Mouse (Mus musculus) stomach, embryonic 14.5 days (tissue): ENCODE data around the gene Itih3. TPM values are rescaled to one million over a fixed set of nuclear protein-coding genes. Genes with fewer than 3 reads are reported as not detected.

ENCODE experiments used
- ATAC-seq: fragments of 200-750 bp; cut with Nextera tagmentation; 2 replicates; pipeline ENCODE4 v1.8.0; 2017; ENCODE audit warnings: low read depth, moderate TSS enrichment; ENCODE audit not compliant: insufficient number of reproducible peaks, insufficient read depth, low FRiP score
- H3K27ac ChIP-seq: fragments of 300-500 bp; sonication (generic); 2 replicates; pipeline ENCODE4 v1.5.1; 2014; ENCODE audit warnings: mild to moderate bottlenecking, low read length, moderate library complexity, mixed read lengths
- H3K27me3 ChIP-seq: fragments of 300-500 bp; sonication (generic); 2 replicates; pipeline ENCODE4 v1.6.1; 2014; ENCODE audit warnings: low read length, control low read depth, mixed read lengths; ENCODE audit not compliant: control insufficient read depth, insufficient read depth
- H3K36me3 ChIP-seq: fragments of 300-500 bp; sonication (generic); 2 replicates; pipeline ENCODE4 v1.6.1; 2014; ENCODE audit warnings: mild to moderate bottlenecking, control low read depth, low read length, moderate library complexity, mixed read lengths; ENCODE audit not compliant: control insufficient read depth, insufficient read depth
- H3K4me1 ChIP-seq: fragments of 300-500 bp; sonication (generic); 2 replicates; pipeline ENCODE4 v1.6.1; 2014; ENCODE audit warnings: low read length, control low read depth, mixed read lengths; ENCODE audit not compliant: control insufficient read depth, insufficient read depth
- H3K4me2 ChIP-seq: fragments of 300-500 bp; sonication (generic); replicated peaks from 2 replicates; pipeline ENCODE4 v1.6.1; 2014; ENCODE audit warnings: low read depth, low read length, control low read depth
- H3K4me3 ChIP-seq: fragments of 300-500 bp; sonication (generic); 2 replicates; pipeline ENCODE4 v1.5.1; 2014; ENCODE audit warnings: low read depth, low read length, control low read depth
- H3K9ac ChIP-seq: fragments of 300-500 bp; sonication (generic); replicated peaks from 2 replicates; pipeline ENCODE4 v1.6.1; 2014; ENCODE audit warnings: low read depth, mild to moderate bottlenecking, control low read depth, low read length, moderate library complexity, mixed read lengths
- H3K9me3 ChIP-seq: fragments of 300-500 bp; sonication (generic); 2 replicates; pipeline ENCODE4 v1.6.1; 2016; ENCODE audit warnings: low read depth, low read length, control low read depth; ENCODE audit not compliant: control insufficient read depth
- WGBS: fragments of 180-500 bp; shearing (Covaris S2); extraction: QIAGEN DNeasy Blood & Tissue Kit; methylation state at CpG from one replicate; pipeline ENCODE4 v1.1.7; 2014; 5-methylcytosine and 5-hydroxymethylcytosine counted together
- polyA plus RNA-seq: library from polyadenylated mRNA; unstranded; fragments of >200 nt; fragmentation: Nextera tagmentation; extraction: Ambion mirVana; gene quantifications from 2 replicates; pipeline ENCODE4 v1.2.1, GENCODE M21; 2014

The Itih3 gene
- polyA plus RNA-seq, 1 experiment from 2014 or later, result 0.36 TPM

GRCm38 (mm10) chr14:30911141-30911540 lies 12.4 kb downstream of the Itih3 start:
- WGBS, result 89% methylated on average over 8 of the region's 8 CpGs
- H3K4me3 ChIP-seq, result no peak overlapping the region
- ATAC-seq, result no peak

GRCm38 (mm10) chr14:30907814-30908265 lies 15.7 kb downstream of the Itih3 start:
- no peaks in the 10 kb centered on the region for H3K36me3 ChIP-seq
- no peak overlapping the region for H3K27ac ChIP-seq
- H3K9me3 ChIP-seq, result no peaks in the 10 kb centered on the region
- H3K4me1 ChIP-seq, result no peaks in the 10 kb centered on the region
- peak; percentile 63; the same call in 1 of the 2 replicates for ATAC-seq
- H3K9ac ChIP-seq, result no peak overlapping the region
- H3K4me3 ChIP-seq, result no peak overlapping the region
- no peak overlapping the region for H3K4me2 ChIP-seq
- WGBS, result 40% methylated on average over 3 of the region's 3 CpGs
- H3K27me3 ChIP-seq, result no peaks in the 10 kb centered on the region

More at GRCm38 (mm10) chr14:30911141-30911540, 12.4 kb downstream of the Itih3 start:
- H3K4me2 ChIP-seq, result no peak overlapping the region
- H3K9ac ChIP-seq, result no peak overlapping the region
- H3K36me3 ChIP-seq, result no peaks in the 10 kb centered on the region
- H3K27me3 ChIP-seq, result no peaks in the 10 kb centered on the region
- H3K9me3 ChIP-seq, result no peaks in the 10 kb centered on the region
- H3K27ac ChIP-seq, result no peak overlapping the region
- no peaks in the 10 kb centered on the region for H3K4me1 ChIP-seq

- no peak overlapping the region for H3K4me3 ChIP-seq
- H3K27ac ChIP-seq, result no peak overlapping the region
- no peak overlapping the region for H3K4me2 ChIP-seq
- no peaks in the 10 kb centered on the region for H3K9me3 ChIP-seq
- no peak overlapping the region for H3K9ac ChIP-seq
- no peaks in the 10 kb centered on the region for H3K27me3 ChIP-seq
- 89% methylated on average over 6 of the region's 6 CpGs for WGBS
- H3K36me3 ChIP-seq, result no peaks in the 10 kb centered on the region
- no peak for ATAC-seq
- H3K4me1 ChIP-seq, result no peaks in the 10 kb centered on the region
Measured at GRCm38 (mm10) chr14:30906001-30906400, 17.6 kb downstream of the Itih3 start.

GRCm38 (mm10) chr14:30904307-30904706 lies 19.3 kb downstream of the Itih3 start:
- ATAC-seq, result no peak
- no peak overlapping the region for H3K9ac ChIP-seq
- no peaks in the 10 kb centered on the region for H3K27me3 ChIP-seq
- no peaks in the 10 kb centered on the region for H3K36me3 ChIP-seq
- no peak overlapping the region for H3K4me2 ChIP-seq
- H3K4me3 ChIP-seq, result no peak overlapping the region
- H3K4me1 ChIP-seq, result no peaks in the 10 kb centered on the region
- H3K9me3 ChIP-seq, result peaks cover 2% of the 10 kb centered on the region; the same call in 1 of the 2 replicates
- H3K27ac ChIP-seq, result no peak overlapping the region
- WGBS, result 90% methylated on average over 8 of the region's 8 CpGs

- no peaks in the 10 kb centered on the region for H3K36me3 ChIP-seq
- H3K4me2 ChIP-seq, result no peak overlapping the region
- peaks cover 3% of the 10 kb centered on the region; the same call in 1 of the 2 replicates for H3K9me3 ChIP-seq
- H3K27ac ChIP-seq, result no peak overlapping the region
- 73% methylated on average over 3 of the region's 3 CpGs for WGBS
- ATAC-seq, result no peak
- H3K9ac ChIP-seq, result no peak overlapping the region
- H3K4me3 ChIP-seq, result no peak overlapping the region
- H3K27me3 ChIP-seq, result no peaks in the 10 kb centered on the region
- H3K4me1 ChIP-seq, result no peaks in the 10 kb centered on the region
Measured at GRCm38 (mm10) chr14:30903036-30903435, 20.5 kb downstream of the Itih3 start.

GRCm38 (mm10) chr14:30902628-30903027 lies 20.9 kb downstream of the Itih3 start:
- H3K9me3 ChIP-seq, result peaks cover 3% of the 10 kb centered on the region; the same call in 1 of the 2 replicates
- 88% methylated on average over 5 of the region's 5 CpGs for WGBS
- no peaks in the 10 kb centered on the region for H3K36me3 ChIP-seq
- no peaks in the 10 kb centered on the region for H3K27me3 ChIP-seq
- no peak overlapping the region for H3K9ac ChIP-seq
- no peak overlapping the region for H3K4me3 ChIP-seq
- no peaks in the 10 kb centered on the region for H3K4me1 ChIP-seq
- H3K4me2 ChIP-seq, result no peak overlapping the region
- no peak overlapping the region for H3K27ac ChIP-seq
- ATAC-seq, result no peak

- no peaks in the 10 kb centered on the region for H3K36me3 ChIP-seq
- no peaks in the 10 kb centered on the region for H3K27me3 ChIP-seq
- peaks cover 3% of the 10 kb centered on the region; the same call in 1 of the 2 replicates for H3K9me3 ChIP-seq
- no peak overlapping the region for H3K9ac ChIP-seq
- no peak for ATAC-seq
- H3K4me1 ChIP-seq, result no peaks in the 10 kb centered on the region
- no peak overlapping the region for H3K4me2 ChIP-seq
- no peak overlapping the region for H3K27ac ChIP-seq
- WGBS, result 64% methylated on average over 3 of the region's 3 CpGs
- H3K4me3 ChIP-seq, result no peak overlapping the region
Measured at GRCm38 (mm10) chr14:30899972-30900371, 23.6 kb downstream of the Itih3 start.

GRCm38 (mm10) chr14:30888271-30888732 lies 35.3 kb downstream of the Itih3 start:
- peak overlapping the region; percentile 10 for H3K4me2 ChIP-seq
- peak; percentile 56; the same call in 1 of the 2 replicates for ATAC-seq
- H3K4me3 ChIP-seq, result no peak overlapping the region
- WGBS, result 5% methylated on average over 9 of the region's 9 CpGs
- H3K36me3 ChIP-seq, result no peaks in the 10 kb centered on the region
- no peaks in the 10 kb centered on the region for H3K9me3 ChIP-seq
- H3K27ac ChIP-seq, result no peak overlapping the region
- H3K27me3 ChIP-seq, result no peaks in the 10 kb centered on the region
- no peak overlapping the region; the same call in 1 of the 2 replicates for H3K9ac ChIP-seq
- peaks cover 7% of the 10 kb centered on the region; the same call in 1 of the 2 replicates for H3K4me1 ChIP-seq

- Histone ChIP-seq H3K27me3 (no peaks in the 10 kb centered on the region), H3K9me3 (no peaks in the 10 kb centered on the region), H3K9ac (no peak within 1 kb of the TSS), H3K4me1 (peaks cover 7% of the 10 kb centered on the region; the same call in 1 of the 2 replicates), H3K27ac (no peak within 1 kb of the TSS), H3K4me2 (no peak within 1 kb of the TSS), H3K4me3 (no peak within 1 kb of the TSS), H3K36me3 (no peaks in the 10 kb centered on the region)
- no peak for ATAC-seq
- WGBS, result 89% methylated on average over 3 of the region's 3 CpGs
Measured at GRCm38 (mm10) chr14:30886204-30886603, 37.4 kb downstream of the Itih3 start, which contains the start of gene Itih4. TSS of gene Itih4 (plus strand) at chr14:30886476.
